In genomic region chr2:20770171-20770570, GRCm38 (mm10) we compare ENCODE assay signal across 27 mouse cellular contexts.
"Had no signal": no experiment of that assay in that cellular context is flagged by ENCODE, and none has a peak within 500 bp of the region (broad histone marks: within the 10 kb centered on the region; RNA-seq: fewer than 3 reads in every experiment).

No protein-coding gene starts in this region.

- H3K4me3 ChIP-seq: heart, embryonic 13.5 days; heart, embryonic 15.5 days; hindbrain, embryonic 12.5 days; intestine, embryonic 15.5 days; layer of hippocampus, adult 2 months; left cerebral cortex, adult 2 months; limb, embryonic 10.5 days; limb, embryonic 12.5 days; liver, embryonic 13.5 days; liver, embryonic 15.5 days had no signal

- ATAC-seq: hindbrain, embryonic 16.5 days; inflammation-experienced regulatory T-cells, adult 6 months; intestine, embryonic 15.5 days; intestine, postnatal 0 days had no signal

- DNase-seq: gastrocnemius, postnatal 10 days; gastrocnemius, postnatal 25 days; heart, adult 18-20 months; heart, postnatal 14 days; heart, postnatal 36 days; kidney, adult 18-20 months; kidney, adult 8-10 months; kidney, postnatal 10 days; kidney, postnatal 25 days; kidney, postnatal 4 days; liver; liver, embryonic 13.5 days had no signal

- H3K27me3 ChIP-seq: heart, embryonic 13.5 days; heart, embryonic 15.5 days; hindbrain, embryonic 12.5 days; intestine, embryonic 15.5 days; limb, embryonic 12.5 days; liver, embryonic 13.5 days; liver, embryonic 15.5 days had no signal

- H3K27ac ChIP-seq: heart, embryonic 13.5 days; heart, embryonic 15.5 days; hindbrain, embryonic 12.5 days; hindbrain, embryonic 14.5 days; intestine, embryonic 15.5 days; layer of hippocampus, adult 2 months; left cerebral cortex, adult 2 months; limb, embryonic 10.5 days; limb, embryonic 12.5 days; liver, embryonic 13.5 days; liver, embryonic 15.5 days had no signal

- H3K9ac ChIP-seq: heart, embryonic 13.5 days; heart, embryonic 15.5 days; hindbrain, embryonic 12.5 days; hindbrain, embryonic 14.5 days; intestine, embryonic 15.5 days; limb, embryonic 12.5 days; liver, embryonic 13.5 days; liver, embryonic 15.5 days had no signal

- H3K4me1 ChIP-seq: heart, embryonic 13.5 days; heart, embryonic 15.5 days; hindbrain, embryonic 12.5 days; intestine, embryonic 15.5 days; limb, embryonic 10.5 days; limb, embryonic 12.5 days; liver, embryonic 13.5 days; liver, embryonic 15.5 days had no signal

- H3K9me3 ChIP-seq: heart, embryonic 13.5 days; heart, embryonic 15.5 days; hindbrain, embryonic 12.5 days; intestine, embryonic 15.5 days; limb, embryonic 10.5 days; limb, embryonic 12.5 days; liver, embryonic 13.5 days; liver, embryonic 15.5 days had no signal

- H3K4me2 ChIP-seq: heart, embryonic 11.5 days; heart, embryonic 13.5 days; heart, embryonic 15.5 days; hindbrain, embryonic 12.5 days; hindbrain, embryonic 14.5 days; intestine, embryonic 15.5 days; limb, embryonic 12.5 days; liver, embryonic 11.5 days; liver, embryonic 13.5 days; liver, embryonic 15.5 days had no signal

- H3K36me3 ChIP-seq: heart, embryonic 15.5 days; hindbrain, embryonic 12.5 days; limb, embryonic 10.5 days; limb, embryonic 12.5 days; liver, embryonic 13.5 days; liver, embryonic 15.5 days had no signal
